In the genomic region with DNA sequence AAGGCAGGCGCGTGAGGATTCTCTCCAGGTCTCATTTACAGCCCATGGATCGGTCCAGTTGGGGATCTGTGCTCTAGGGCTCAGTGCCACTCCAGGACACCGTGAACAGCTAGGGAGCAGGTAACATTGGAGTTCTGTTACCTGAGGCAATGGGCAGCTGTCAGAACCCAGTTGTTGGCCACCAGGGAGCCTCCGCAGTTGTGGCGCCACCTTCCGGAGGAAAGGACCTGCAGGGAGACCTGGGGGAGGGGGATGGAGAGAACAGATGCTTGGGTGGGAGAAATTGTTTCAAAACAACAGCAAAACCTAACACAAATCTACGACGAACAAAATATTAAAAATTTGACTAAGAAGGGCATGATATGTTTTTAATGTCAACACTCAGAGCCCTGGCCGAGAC, we compare ENCODE assay signal across 10 mouse cellular contexts. TPM values are rescaled to one million over a fixed set of nuclear protein-coding genes. Genes with fewer than 3 reads are reported as not detected.
DNase-seq lines count a peak whose midpoint lies in the region; ATAC-seq and TF ChIP-seq lines count a peak whose summit lies in the region.
"Had no signal": no experiment of that assay in that cellular context is flagged by ENCODE, and none has a peak within 500 bp of the region (broad histone marks: within the 10 kb centered on the region; RNA-seq: fewer than 3 reads in every experiment).

No protein-coding gene starts in this region.

- H3K9me3 ChIP-seq in midbrain, postnatal 0 days (ENCODE audit: low read length): no peaks in the 10 kb centered on the region
- no peaks in the 10 kb centered on the region for H3K9me3 ChIP-seq in midbrain, embryonic 14.5 days (ENCODE audit: control insufficient read depth, low read length)
- H3K9me3 ChIP-seq: G1E; neural tube, embryonic 12.5 days had no signal

- no peak overlapping the region for H3K27ac ChIP-seq in midbrain, postnatal 0 days (ENCODE audit: low read depth, low read length)
- H3K27ac ChIP-seq in midbrain, embryonic 14.5 days (replicated peaks; ENCODE audit: low read depth, low read length): no peak overlapping the region
- H3K27ac ChIP-seq: neural tube, embryonic 12.5 days had no signal

- no peaks in the 10 kb centered on the region for H3K36me3 ChIP-seq in midbrain, postnatal 0 days (ENCODE audit: insufficient read depth, low read length)
- H3K36me3 ChIP-seq in midbrain, embryonic 14.5 days (ENCODE audit: control insufficient read depth, insufficient read depth, low read length): no peaks in the 10 kb centered on the region
- H3K36me3 ChIP-seq: G1E; neural tube, embryonic 12.5 days had no signal

- H3K4me1 ChIP-seq in midbrain, postnatal 0 days (ENCODE audit: insufficient read depth, low read length): no peaks in the 10 kb centered on the region
- no peaks in the 10 kb centered on the region for H3K4me1 ChIP-seq in midbrain, embryonic 14.5 days (ENCODE audit: control insufficient read depth, insufficient read depth, low read length)

- peak; percentile 30 for TF ChIP-seq CTCF in midbrain, postnatal 0 days (IDR thresholded peaks at IDR 0.05)

- no peak overlapping the region for H3K9ac ChIP-seq in midbrain, postnatal 0 days (replicated peaks; ENCODE audit: low read length, poor library complexity, severe bottlenecking)
- H3K9ac ChIP-seq in midbrain, embryonic 14.5 days (replicated peaks; ENCODE audit: low read length): no peak overlapping the region
- H3K9ac ChIP-seq: neural tube, embryonic 12.5 days had no signal

- no peak overlapping the region for H3K4me2 ChIP-seq in midbrain, postnatal 0 days (ENCODE audit: low read depth, low read length, poor library complexity, severe bottlenecking)
- no peak overlapping the region for H3K4me2 ChIP-seq in midbrain, embryonic 14.5 days (ENCODE audit: low read length)
- H3K4me2 ChIP-seq: neural tube, embryonic 12.5 days had no signal

- 82% methylated on average over 10 of the region's 10 CpGs for WGBS in midbrain, postnatal 0 days
- 75% methylated on average over 10 of the region's 10 CpGs for WGBS in midbrain, embryonic 14.5 days

- DNase-seq in gastrocnemius, adult 18-20 months (ENCODE audit: low spot score): peak; percentile 15
- no peak for DNase-seq in gastrocnemius, postnatal 25 days
- DNase-seq in midbrain, postnatal 0 days (ENCODE audit: low spot score): no peak
- no peak for DNase-seq in midbrain, embryonic 14.5 days
- peak; percentile 20 to 52 for DNase-seq in heart, postnatal 14 days
- DNase-seq in retina, postnatal 1 day: peak; percentile 31
- DNase-seq in T-cell, adult 2 months (ENCODE audit: low spot score): no peak
- DNase-seq in MN1 (ENCODE audit: low spot score): no peak

- no peak for ATAC-seq in midbrain, postnatal 0 days (ENCODE audit: low FRiP score)
- no peak for ATAC-seq in midbrain, embryonic 14.5 days (ENCODE audit: low FRiP score, low TSS enrichment)

- H3K27me3 ChIP-seq in midbrain, postnatal 0 days (ENCODE audit: insufficient read depth, low read length): no peaks in the 10 kb centered on the region
- no peaks in the 10 kb centered on the region for H3K27me3 ChIP-seq in midbrain, embryonic 14.5 days (ENCODE audit: control insufficient read depth, insufficient read depth, low read length)
- H3K27me3 ChIP-seq: neural tube, embryonic 12.5 days had no signal

- intact Hi-C loops in heart, postnatal 14 days (cut with DNase I): no loop called here

- no peak overlapping the region for H3K4me3 ChIP-seq in midbrain, postnatal 0 days (ENCODE audit: low read depth, low read length)
- H3K4me3 ChIP-seq in midbrain, embryonic 14.5 days (replicated peaks; ENCODE audit: low read depth, low read length): no peak overlapping the region
- H3K4me3 ChIP-seq: neural tube, embryonic 12.5 days had no signal

RNA-seq across cellular contexts. Expression of gene Cela2a, which starts 3.9 kb away (rescaled TPM):
- total RNA-seq in gastrocnemius, adult 18-20 months (2021): under 1 TPM in 1 of 2 experiments, not detected in 1; 0.78 TPM
- not detected for total RNA-seq in gastrocnemius, postnatal 25 days (2021)
- not detected in 2 replicates for total RNA-seq in midbrain, postnatal 0 days (2014; rRNA removed)
- polyA plus RNA-seq in midbrain, postnatal 0 days (2015; fragmentation: Nextera tagmentation; extraction: Ambion mirVana): not detected in 2 replicates
- polyA plus RNA-seq in midbrain, embryonic 14.5 days (2014; fragmentation: Nextera tagmentation; extraction: Ambion mirVana): not detected in 2 replicates
- total RNA-seq in heart, postnatal 14 days (2021): not detected
- total RNA-seq: G1E had no signal
- polyA plus RNA-seq: G1E; neural tube, embryonic 12.5 days had no signal

RNA-seq across cellular contexts. Expression of gene Ctrc, which starts 24.1 kb away (rescaled TPM):
- total RNA-seq in gastrocnemius, adult 18-20 months (2021): not detected
- not detected for total RNA-seq in gastrocnemius, postnatal 25 days (2021)
- total RNA-seq in midbrain, postnatal 0 days (2014; rRNA removed): not detected in 2 replicates
- not detected in 2 replicates for polyA plus RNA-seq in midbrain, postnatal 0 days (2015; fragmentation: Nextera tagmentation; extraction: Ambion mirVana)
- not detected in 2 replicates for polyA plus RNA-seq in midbrain, embryonic 14.5 days (2014; fragmentation: Nextera tagmentation; extraction: Ambion mirVana)
- total RNA-seq in heart, postnatal 14 days (2021): not detected
- total RNA-seq: G1E had no signal
- polyA plus RNA-seq: G1E; neural tube, embryonic 12.5 days had no signal

RNA-seq across cellular contexts. Expression of gene Casp9, which starts 28.7 kb away (rescaled TPM):
- total RNA-seq in gastrocnemius, adult 18-20 months (2021): 1 to 10 TPM; 2.4 TPM
- total RNA-seq in gastrocnemius, postnatal 25 days (2021): 1 to 10 TPM; 2.0 TPM
- 26.9 and 27.0 TPM in 2 replicates for total RNA-seq in midbrain, postnatal 0 days (2014; rRNA removed)
- 17.6 and 19.7 TPM in 2 replicates for polyA plus RNA-seq in midbrain, postnatal 0 days (2015; fragmentation: Nextera tagmentation; extraction: Ambion mirVana)
- 18.4 and 18.5 TPM in 2 replicates for polyA plus RNA-seq in midbrain, embryonic 14.5 days (2014; fragmentation: Nextera tagmentation; extraction: Ambion mirVana)
- 1 to 10 TPM; 7.7 to 9.5 TPM for total RNA-seq in heart, postnatal 14 days (2021)

RNA-seq across cellular contexts. Expression of gene Dnajc16, which starts 31.4 kb away (rescaled TPM):
- 10 to 100 TPM; 13.2 to 13.3 TPM for total RNA-seq in gastrocnemius, adult 18-20 months (2021)
- total RNA-seq in gastrocnemius, postnatal 25 days (2021): 10 to 100 TPM; 10.1 to 12.0 TPM
- total RNA-seq in midbrain, postnatal 0 days (2014; rRNA removed): 18.2 and 20.5 TPM in 2 replicates
- polyA plus RNA-seq in midbrain, postnatal 0 days (2015; fragmentation: Nextera tagmentation; extraction: Ambion mirVana): 7.0 and 7.2 TPM in 2 replicates
- polyA plus RNA-seq in midbrain, embryonic 14.5 days (2014; fragmentation: Nextera tagmentation; extraction: Ambion mirVana): 6.0 and 6.7 TPM in 2 replicates
- 10 to 100 TPM; 18.4 to 18.5 TPM for total RNA-seq in heart, postnatal 14 days (2021)

RNA-seq across cellular contexts. Expression of gene Efhd2, which starts 52.6 kb away (rescaled TPM):
- total RNA-seq in gastrocnemius, adult 18-20 months (2021): 1 to 10 TPM; 2.8 to 4.7 TPM
- 1 to 10 TPM; 5.6 to 8.7 TPM for total RNA-seq in gastrocnemius, postnatal 25 days (2021)
- 38.8 TPM in 2 replicates for total RNA-seq in midbrain, postnatal 0 days (2014; rRNA removed)
- polyA plus RNA-seq in midbrain, postnatal 0 days (2015; fragmentation: Nextera tagmentation; extraction: Ambion mirVana): 49.0 and 54.8 TPM in 2 replicates
- 53.8 and 54.0 TPM in 2 replicates for polyA plus RNA-seq in midbrain, embryonic 14.5 days (2014; fragmentation: Nextera tagmentation; extraction: Ambion mirVana)
- total RNA-seq in heart, postnatal 14 days (2021): 10 to 100 TPM; 22.1 to 22.6 TPM

Comparison
In these comparisons a context has a peak if more than half of its experiments do, and no peak if none do; other contexts are left out.
1. DNase-seq: peak in gastrocnemius, adult 18-20 months (single experiment), heart, postnatal 14 days (2 of 2) and retina, postnatal 1 day (single experiment); none in gastrocnemius, postnatal 25 days (single experiment), midbrain, postnatal 0 days (single experiment), midbrain, embryonic 14.5 days (single experiment), T-cell, adult 2 months (single experiment) and MN1 (single experiment).